Mouse (Mus musculus) adrenal gland, postnatal 4 days (tissue): Measurements from ENCODE around the gene Gli3. TPM values are rescaled to one million over a fixed set of nuclear protein-coding genes. Genes with fewer than 3 reads are reported as not detected.

Experiments used
- DNase-seq, 2 experiments: peaks; one replicate each; pipeline ENCODE4 v3.0.0; 2021 to 2022; ENCODE audit warnings: low spot score in 2 of 2, mixed read lengths in 2 of 2
- total RNA-seq, 2 experiments: library from RNA; stranded (reverse); gene quantifications; 2 replicates each; pipeline ENCODE4 v1.2.3; 2021

Gene Gli3
- total RNA-seq, 2 experiments from 2014 or later = 22.9 to 23.7 TPM

- no peak for DNase-seq
Measured at GRCm38 (mm10) chr13:15624490-15625353, 161.7 kb downstream of the Gli3 start.

GRCm38 (mm10) chr13:15641548-15641947 lies 178.5 kb downstream of the Gli3 start:
- DNase-seq = no peak

GRCm38 (mm10) chr13:15660502-15660901 lies 197.5 kb downstream of the Gli3 start:
- DNase-seq = no peak

GRCm38 (mm10) chr13:15662375-15662774 lies 199.3 kb downstream of the Gli3 start:
- no peak for DNase-seq

- DNase-seq = no peak
Measured at GRCm38 (mm10) chr13:15664580-15665201, 201.7 kb downstream of the Gli3 start.

GRCm38 (mm10) chr13:15665514-15665913 lies 202.5 kb downstream of the Gli3 start:
- DNase-seq = no peak

- DNase-seq = no peak
Measured at GRCm38 (mm10) chr13:15670144-15670961, 207.3 kb downstream of the Gli3 start.

GRCm38 (mm10) chr13:15670962-15671313 lies 207.9 kb downstream of the Gli3 start:
- no peak for DNase-seq

- no peak for DNase-seq
Measured at GRCm38 (mm10) chr13:15675480-15675879, 212.4 kb downstream of the Gli3 start.

- DNase-seq = no peak
Measured at GRCm38 (mm10) chr13:15677106-15677760, 214.2 kb downstream of the Gli3 start.

GRCm38 (mm10) chr13:15681530-15681929 lies 218.5 kb downstream of the Gli3 start:
- no peak for DNase-seq

- DNase-seq = no peak
Measured at GRCm38 (mm10) chr13:15683006-15683405, 220.0 kb downstream of the Gli3 start.

- DNase-seq = no peak
Measured at GRCm38 (mm10) chr13:15688074-15688825, 225.2 kb downstream of the Gli3 start.

- DNase-seq = no peak
Measured at GRCm38 (mm10) chr13:15688826-15689501, 225.9 kb downstream of the Gli3 start.

GRCm38 (mm10) chr13:15691751-15692464 lies 228.9 kb downstream of the Gli3 start:
- no peak for DNase-seq

- DNase-seq = no peak
Measured at GRCm38 (mm10) chr13:15692465-15692809, 229.4 kb downstream of the Gli3 start.

- no peak for DNase-seq
Measured at GRCm38 (mm10) chr13:15698284-15698683, 235.2 kb downstream of the Gli3 start.

- no peak for DNase-seq
Measured at GRCm38 (mm10) chr13:15699116-15699515, 236.1 kb downstream of the Gli3 start.

- DNase-seq = no peak
Measured at GRCm38 (mm10) chr13:15704669-15705068, 241.6 kb downstream of the Gli3 start.
